Mouse (Mus musculus) G1E (cell line): ENCODE data around the gene Six3.

Experiments used
- CTCF ChIP-seq: IDR thresholded peaks from 2 replicates; pipeline ENCODE4 v1.5.1; 2012; ENCODE audit warnings: low read depth, low read length, inconsistent platforms, mixed read lengths
- GATA1 ChIP-seq: IDR thresholded peaks from 2 replicates; pipeline ENCODE4 v1.6.1; 2012; ENCODE audit warnings: borderline replicate concordance, low read length, inconsistent platforms, mixed read lengths

- TF ChIP-seq CTCF (no peak), GATA1 (no peak)
Observed at GRCm38 (mm10) chr17:85664618-85665320, 51.4 kb downstream of the Six3 start.
